Mouse (Mus musculus) G1E-ER4 (cell line): ENCODE measurements at regions not wholly inside any gene's neighbourhood (a gene's known extent, or its start where the extent isn't known, plus 50 kb on each side); places are given as distances from the start of the nearest gene placed in this dataset.

Source experiments
- GATA1 ChIP-seq: IDR thresholded peaks from one replicate; pipeline ENCODE4 v1.8.0; 2012; ENCODE audit warnings: low read length, inconsistent platforms

GRCm38 (mm10) chr8:90070006-90070405 lies 278.1 kb downstream of the Tox3 start:
- TF ChIP-seq GATA1, result no peak

DNA sequence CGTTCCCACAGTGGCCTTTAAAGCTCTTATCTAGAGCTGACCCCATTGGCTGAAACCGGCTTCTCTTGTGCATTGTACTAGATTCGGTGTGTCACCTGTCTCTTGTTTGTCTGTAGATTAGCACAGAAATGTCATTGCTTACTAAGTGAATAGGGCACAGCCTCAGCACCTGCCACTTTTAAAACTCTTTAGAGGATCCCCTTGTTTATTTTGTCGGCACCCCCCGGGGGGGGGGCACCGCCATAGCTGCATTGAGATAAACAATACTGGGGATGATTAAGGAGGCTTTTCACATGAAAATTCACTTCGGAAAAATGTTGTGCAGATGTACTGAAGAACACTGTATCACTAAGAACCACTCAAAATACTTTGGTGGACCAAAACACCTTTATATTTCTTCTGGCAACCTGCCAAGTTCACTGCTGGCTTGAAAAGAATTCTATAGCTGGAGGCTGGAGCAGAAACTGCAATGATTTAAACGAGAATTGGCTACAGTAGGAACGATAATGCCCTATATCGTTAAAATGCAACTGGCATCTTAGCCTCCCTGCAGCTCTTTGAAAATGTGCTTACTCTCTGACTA lies 278.6 kb downstream of the Tox3 start:
- TF ChIP-seq GATA1, result no peak

DNA sequence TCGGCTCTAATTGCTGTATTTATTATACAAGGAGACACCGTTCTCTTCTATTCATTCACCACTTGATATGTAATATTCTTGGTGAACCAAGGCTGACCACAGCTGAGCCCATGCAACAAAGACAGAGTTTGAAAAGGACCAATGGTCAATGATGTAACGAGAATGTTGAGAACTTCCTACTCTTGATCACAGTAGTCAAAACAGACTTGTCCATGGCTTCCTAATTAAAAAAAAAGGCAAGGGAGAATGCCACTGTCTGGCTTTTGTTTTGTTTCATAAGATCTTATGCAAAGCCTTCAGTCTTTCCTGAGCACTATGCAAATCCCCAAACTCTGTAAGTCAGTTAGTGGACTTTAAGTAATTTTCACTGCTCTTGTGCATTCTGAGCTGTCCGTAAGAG lies 279.7 kb downstream of the Tox3 start:
- no peak for TF ChIP-seq GATA1

GRCm38 (mm10) chr8:90064381-90064780 lies 283.8 kb downstream of the Tox3 start:
- TF ChIP-seq GATA1, result no peak

DNA sequence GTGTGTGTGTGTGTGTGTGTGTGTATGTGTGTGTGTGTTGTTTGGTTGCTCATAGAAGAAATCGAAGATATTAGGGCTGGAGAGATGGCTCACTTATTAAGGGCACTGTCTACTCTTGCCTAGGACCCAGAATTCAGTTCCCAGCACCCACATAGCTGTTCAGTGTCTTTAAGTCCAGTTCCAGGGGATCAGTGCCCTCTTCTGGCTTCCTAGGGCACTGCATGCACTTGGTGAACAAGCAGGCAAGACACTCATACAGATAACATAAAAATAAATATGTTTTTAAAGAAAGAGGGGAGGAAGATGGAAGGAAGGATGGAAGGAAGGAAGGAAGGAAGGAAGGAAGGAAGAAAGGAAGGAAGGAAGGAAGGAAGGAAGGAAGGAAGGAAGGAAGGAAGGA lies 284.9 kb downstream of the Tox3 start:
- no peak for TF ChIP-seq GATA1

DNA sequence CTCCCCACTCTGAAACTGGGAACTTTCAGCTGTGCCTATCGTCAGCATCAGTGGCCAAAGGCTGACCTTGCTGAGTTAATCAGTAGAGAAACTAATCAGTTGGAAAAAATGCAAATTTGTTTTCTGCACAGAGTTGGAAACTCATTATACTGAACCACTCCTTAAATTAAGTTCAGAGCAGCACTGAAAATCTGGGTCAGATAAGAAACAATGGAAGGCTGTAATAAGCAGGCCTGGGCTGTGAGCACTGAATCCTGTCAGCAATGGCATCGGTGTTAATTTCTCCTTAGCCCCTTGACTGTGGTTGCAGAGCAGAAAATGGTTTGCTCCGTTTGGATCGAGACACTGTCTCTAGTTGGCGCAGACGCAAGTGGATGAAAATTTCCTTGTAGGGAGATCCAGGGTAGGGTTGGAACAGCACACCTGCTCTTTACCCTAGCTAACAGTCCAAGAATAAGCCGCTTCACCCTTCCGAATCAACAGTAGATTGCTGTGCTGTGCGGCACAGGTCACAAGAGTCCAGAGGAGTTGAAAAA lies 289.4 kb downstream of the Tox3 start:
- TF ChIP-seq GATA1, result no peak

- no peak for TF ChIP-seq GATA1
These were observed 291.8 kb downstream of the Tox3 start for GRCm38 (mm10) chr8:90056331-90056730.

GRCm38 (mm10) chr8:90046779-90047178 lies 301.4 kb downstream of the Tox3 start:
- TF ChIP-seq GATA1, result no peak

GRCm38 (mm10) chr8:90036436-90036835 lies 311.7 kb downstream of the Tox3 start:
- TF ChIP-seq GATA1, result no peak

- no peak for TF ChIP-seq GATA1
These were observed 315.6 kb downstream of the Tox3 start for GRCm38 (mm10) chr8:90032572-90032971.

DNA sequence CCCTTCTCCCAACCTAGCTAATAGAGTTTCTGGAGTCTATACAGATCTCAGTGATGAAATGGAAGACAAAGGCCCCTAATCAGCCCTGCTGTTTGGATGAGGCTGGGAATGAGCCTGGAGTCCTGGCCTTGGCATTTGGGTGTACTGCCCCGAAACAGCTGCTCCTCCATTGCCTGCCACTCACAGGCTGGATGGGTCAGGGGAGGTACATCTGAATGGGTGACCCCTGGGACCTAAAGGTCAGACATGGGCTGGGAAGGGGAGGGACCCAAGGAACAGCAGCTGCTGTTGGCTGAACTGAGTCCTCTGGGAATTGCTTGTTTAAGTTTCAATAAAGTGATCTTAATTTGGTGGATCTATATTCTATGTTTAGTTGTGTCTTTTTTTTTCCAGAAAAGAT lies 316.9 kb downstream of the Tox3 start:
- TF ChIP-seq GATA1, result no peak

DNA sequence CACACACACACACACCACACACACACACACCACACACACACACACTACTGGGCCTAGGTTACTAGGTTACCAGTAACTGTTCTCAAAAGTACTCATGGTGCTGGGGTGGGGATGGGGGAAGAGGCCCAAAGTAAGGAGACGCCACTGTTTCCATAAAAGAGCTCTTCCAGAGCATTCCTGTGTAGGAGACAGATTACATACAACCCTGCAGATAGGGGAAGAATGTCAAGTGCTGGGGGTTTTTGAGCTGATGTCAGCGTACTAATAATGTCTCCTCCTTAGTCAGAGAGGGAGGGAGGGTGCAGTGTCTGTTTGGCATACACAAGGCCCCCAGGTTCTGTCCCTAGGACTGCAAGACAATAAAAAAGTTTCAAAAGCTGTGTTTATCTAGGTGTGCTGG lies 334.4 kb downstream of the Tox3 start:
- TF ChIP-seq GATA1, result no peak

- TF ChIP-seq GATA1, result no peak
These were observed 336.3 kb downstream of the Tox3 start for GRCm38 (mm10) chr8:90011682-90012409.

GRCm38 (mm10) chr8:90009431-90009830 lies 338.7 kb downstream of the Tox3 start:
- no peak for TF ChIP-seq GATA1

DNA sequence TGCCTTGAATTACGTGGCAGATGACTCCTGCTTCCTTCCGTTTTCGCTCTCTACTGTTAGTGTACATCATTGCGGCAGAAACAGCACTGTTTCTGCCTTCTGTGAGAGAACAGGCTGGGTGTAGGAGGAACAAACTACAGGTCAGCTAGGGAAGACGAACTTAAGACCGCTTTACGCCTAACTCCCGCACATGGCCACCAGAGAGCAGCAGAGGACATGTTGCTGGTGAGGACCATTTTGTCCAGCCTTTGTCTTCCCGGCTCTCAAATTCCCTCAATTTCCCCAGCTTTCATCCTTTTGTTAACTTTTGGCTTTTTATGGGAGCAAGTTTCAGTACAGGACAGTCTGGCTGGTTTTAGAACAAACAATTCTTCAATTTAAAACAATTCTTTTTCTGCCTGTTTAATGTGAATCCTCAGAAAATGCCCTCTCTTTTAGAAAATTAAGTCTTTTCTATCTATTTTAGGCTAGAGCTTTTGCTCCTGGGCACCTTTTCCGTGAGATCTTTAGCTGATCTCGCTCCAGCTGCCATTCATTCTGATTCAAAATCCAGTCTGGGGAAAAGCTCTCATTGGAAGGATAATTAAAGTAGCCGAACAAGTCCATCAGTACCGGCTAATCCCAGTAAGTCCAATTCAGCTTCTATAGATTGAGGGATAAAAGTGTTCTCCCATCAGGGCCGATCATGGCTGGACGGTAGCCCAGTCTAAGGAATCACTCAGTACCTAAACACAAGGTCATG lies 347.1 kb downstream of the Tox3 start:
- no peak for TF ChIP-seq GATA1

- TF ChIP-seq GATA1, result no peak
These were observed 354.4 kb downstream of the Tox3 start for GRCm38 (mm10) chr8:89993743-89994142.
